Mouse (Mus musculus) lung, postnatal 0 days (tissue): ENCODE measurements around the gene Rgs3. TPM values are rescaled to one million over a fixed set of nuclear protein-coding genes. Genes with fewer than 3 reads are reported as not detected.
A peak's percentile ranks its signal among the peaks of the same experiment; 100 is the strongest.

ENCODE experiments used
- ATAC-seq: fragments of 200-750 bp; cut with Nextera tagmentation; 2 replicates; pipeline ENCODE4 v1.8.0; 2017; ENCODE audit warnings: moderate library complexity
- DNase-seq: peaks from one replicate; pipeline ENCODE4 v3.0.0-alpha.2; 2016; ENCODE audit warnings: low spot score
- H3K27ac ChIP-seq: fragments of 300-500 bp; sonication (generic); 2 replicates; pipeline ENCODE4 v1.5.1; 2014; ENCODE audit warnings: antibody characterized with exemption, mild to moderate bottlenecking, low read length, mixed read lengths
- H3K27me3 ChIP-seq: fragments of 300-500 bp; sonication (generic); replicated peaks from 2 replicates; pipeline ENCODE4 v1.6.1; 2014; ENCODE audit warnings: low read length, mixed read lengths; ENCODE audit not compliant: insufficient read depth
- H3K36me3 ChIP-seq: fragments of 300-500 bp; sonication (generic); 2 replicates; pipeline ENCODE4 v1.6.1; 2014; ENCODE audit warnings: low read length, mixed read lengths; ENCODE audit not compliant: insufficient read depth
- H3K4me1 ChIP-seq: fragments of 300-500 bp; sonication (generic); 2 replicates; pipeline ENCODE4 v1.6.1; 2014; ENCODE audit warnings: antibody characterized with exemption, low read depth, low read length, mixed read lengths; ENCODE audit not compliant: insufficient read depth
- H3K4me2 ChIP-seq: fragments of 300-500 bp; sonication (generic); replicated peaks from 2 replicates; pipeline ENCODE4 v1.6.1; 2014; ENCODE audit warnings: low read depth, mild to moderate bottlenecking, low read length, moderate library complexity, mixed read lengths
- H3K4me3 ChIP-seq: fragments of 300-500 bp; sonication (generic); 2 replicates; pipeline ENCODE4 v1.5.1; 2014; ENCODE audit warnings: low read depth, low read length
- H3K9ac ChIP-seq: fragments of 300-500 bp; sonication (generic); replicated peaks from 2 replicates; pipeline ENCODE4 v1.6.1; 2014; ENCODE audit warnings: low read depth, mild to moderate bottlenecking
- H3K9me3 ChIP-seq: fragments of 300-500 bp; sonication (generic); 2 replicates; pipeline ENCODE4 v1.6.1; 2016; ENCODE audit warnings: low read length, mixed read lengths
- CTCF ChIP-seq: IDR thresholded peaks from 2 replicates; pipeline ENCODE4 v1.5.1; 2016; ENCODE audit warnings: antibody characterized with exemption, mild to moderate bottlenecking
- EP300 ChIP-seq: IDR thresholded peaks from 2 replicates; pipeline ENCODE4 v1.6.1; 2016; ENCODE audit warnings: antibody characterized with exemption, mild to moderate bottlenecking, control low read depth
- WGBS: fragments of 180-500 bp; shearing (Covaris S2); extraction: QIAGEN DNeasy Blood & Tissue Kit; methylation state at CpG from one replicate; pipeline ENCODE4 v1.1.7; 2014; 5-methylcytosine and 5-hydroxymethylcytosine counted together
- polyA plus RNA-seq: library from polyadenylated mRNA; unstranded; fragments of >200 nt; fragmentation: Nextera tagmentation; extraction: Ambion mirVana; gene quantifications from 2 replicates; pipeline ENCODE4 v1.2.1, GENCODE M21; 2015

The Rgs3 gene
- polyA plus RNA-seq, 1 experiment from 2014 or later = 63.7 TPM

- ATAC-seq (no peak), DNase-seq (no peak)
- Histone ChIP-seq H3K27ac (no peak overlapping the region), H3K36me3 (no peaks in the 10 kb centered on the region), H3K4me3 (no peak overlapping the region), H3K27me3 (no peaks in the 10 kb centered on the region), H3K9me3 (no peaks in the 10 kb centered on the region), H3K4me2 (no peak overlapping the region), H3K4me1 (peaks cover 7% of the 10 kb centered on the region), H3K9ac (no peak overlapping the region)
- no peak for TF ChIP-seq CTCF
- WGBS = 85% methylated on average over 3 of the region's 3 CpGs
Measured at GRCm38 (mm10) chr4:62648848-62649247, 89.2 kb downstream of the Rgs3 start.

- H3K27me3 ChIP-seq = no peaks in the 10 kb centered on the region
- 72% methylated on average over 8 of the region's 8 CpGs for WGBS
- peaks cover 7% of the 10 kb centered on the region for H3K4me1 ChIP-seq
- DNase-seq = no peak
- no peak overlapping the region for H3K4me3 ChIP-seq
- H3K4me2 ChIP-seq = no peak overlapping the region
- no peak for ATAC-seq
- no peaks in the 10 kb centered on the region for H3K9me3 ChIP-seq
- H3K36me3 ChIP-seq = no peaks in the 10 kb centered on the region
- TF ChIP-seq EP300 (no peak), CTCF (no peak)
- no peak overlapping the region for H3K27ac ChIP-seq
- no peak overlapping the region for H3K9ac ChIP-seq
Measured at GRCm38 (mm10) chr4:62649536-62650230, 90.0 kb downstream of the Rgs3 start.

- no peaks in the 10 kb centered on the region for H3K9me3 ChIP-seq
- peaks cover 7% of the 10 kb centered on the region for H3K4me1 ChIP-seq
- TF ChIP-seq EP300 = no peak
- TF ChIP-seq CTCF = no peak
- DNase-seq (no peak), ATAC-seq (no peak)
- no peak overlapping the region for H3K27ac ChIP-seq
- no peaks in the 10 kb centered on the region for H3K36me3 ChIP-seq
- no peak overlapping the region for H3K4me2 ChIP-seq
- H3K27me3 ChIP-seq = no peaks in the 10 kb centered on the region
- 46% methylated on average over 7 of the region's 7 CpGs for WGBS
- no peak overlapping the region for H3K9ac ChIP-seq
- H3K4me3 ChIP-seq = no peak overlapping the region
Measured at GRCm38 (mm10) chr4:62651179-62651760, 91.6 kb downstream of the Rgs3 start.

GRCm38 (mm10) chr4:62652215-62652614 is 92.6 kb downstream of the Rgs3 start:
- Histone ChIP-seq H3K36me3 (no peaks in the 10 kb centered on the region), H3K4me2 (no peak overlapping the region), H3K4me3 (no peak overlapping the region), H3K27ac (no peak overlapping the region), H3K27me3 (no peaks in the 10 kb centered on the region), H3K4me1 (peaks cover 2% of the 10 kb centered on the region; the same call in 1 of the 2 replicates), H3K9me3 (no peaks in the 10 kb centered on the region), H3K9ac (no peak overlapping the region)
- TF ChIP-seq CTCF (no peak), EP300 (no peak)
- no peak for ATAC-seq
- 59% methylated on average over 4 of the region's 4 CpGs for WGBS
- DNase-seq = no peak

GRCm38 (mm10) chr4:62652921-62653757 is 93.5 kb downstream of the Rgs3 start:
- 74% methylated on average over 12 of the region's 12 CpGs for WGBS
- TF ChIP-seq CTCF = no peak
- TF ChIP-seq EP300 = no peak
- ATAC-seq = no peak

GRCm38 (mm10) chr4:62653922-62654661 is 94.4 kb downstream of the Rgs3 start:
- ATAC-seq (peak; percentile 90), DNase-seq (peak; percentile 61)
- Histone ChIP-seq H3K36me3 (no peaks in the 10 kb centered on the region), H3K4me1 (no peaks in the 10 kb centered on the region), H3K4me3 (no peak overlapping the region), H3K9ac (no peak overlapping the region), H3K9me3 (no peaks in the 10 kb centered on the region), H3K27me3 (no peaks in the 10 kb centered on the region), H3K4me2 (no peak overlapping the region), H3K27ac (peak overlapping the region; percentile 26)
- no peak for TF ChIP-seq CTCF
- 0 out of 2 replicates have a peak, but pooled peaks have one; percentile 38 for TF ChIP-seq EP300
- 57% methylated on average over 5 of the region's 5 CpGs for WGBS

More at GRCm38 (mm10) chr4:62652921-62653757, 93.5 kb downstream of the Rgs3 start:
- Histone ChIP-seq H3K4me2 (no peak overlapping the region), H3K9ac (no peak overlapping the region), H3K4me1 (no peaks in the 10 kb centered on the region), H3K4me3 (no peak overlapping the region), H3K36me3 (no peaks in the 10 kb centered on the region), H3K9me3 (no peaks in the 10 kb centered on the region), H3K27ac (no peak overlapping the region), H3K27me3 (no peaks in the 10 kb centered on the region)
- DNase-seq = no peak
